Comparison of ENCODE assay signal across 9 mouse cellular contexts in the genomic region with DNA sequence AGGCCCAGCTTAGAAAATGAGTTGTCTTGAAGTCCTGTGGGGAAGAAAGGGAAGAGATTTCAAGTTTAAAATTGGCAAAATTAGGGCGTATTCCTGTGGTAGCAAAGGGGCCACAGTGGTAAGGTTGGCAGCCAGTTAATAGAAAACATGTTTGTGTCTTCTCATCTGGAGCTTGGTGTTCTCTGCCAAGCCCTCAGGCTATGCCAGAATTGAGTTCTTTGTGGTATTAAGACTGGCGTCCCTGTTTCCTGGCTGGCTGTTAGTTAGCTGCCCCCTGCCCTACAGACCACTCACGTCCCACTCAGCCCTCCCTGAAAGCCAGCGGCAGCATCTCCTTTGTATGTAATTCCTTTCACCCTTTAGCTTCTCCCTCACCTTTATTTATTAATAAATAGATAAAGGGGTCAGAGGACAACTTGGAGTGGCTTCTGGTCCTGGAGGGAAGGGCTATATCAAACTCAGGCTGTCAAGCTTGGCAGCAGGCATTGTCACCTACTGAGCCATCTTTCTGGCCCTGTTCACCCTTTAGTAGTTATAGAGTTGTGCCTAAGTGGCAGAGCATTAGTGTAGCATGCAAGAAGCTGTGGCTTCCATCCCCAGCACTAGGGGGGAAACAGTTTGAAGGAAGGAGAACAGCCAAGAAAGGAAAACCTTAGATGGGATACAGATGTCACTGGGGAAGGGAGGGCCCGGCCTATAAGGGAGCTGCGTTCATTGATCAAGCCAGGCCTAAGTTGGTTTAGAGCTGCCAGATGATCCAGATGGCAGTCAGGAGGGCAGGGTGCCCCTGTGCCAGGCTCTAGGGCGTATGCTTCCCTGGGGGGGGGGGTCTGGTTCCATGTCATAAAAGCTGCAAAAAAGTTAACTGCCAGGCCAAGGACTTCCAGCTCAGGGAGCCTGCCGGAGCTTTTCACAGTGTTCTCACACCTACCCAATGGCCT. TPM values are rescaled to one million over a fixed set of nuclear protein-coding genes. Genes with fewer than 3 reads are reported as not detected.
DNase-seq lines count a peak whose midpoint lies in the region; ATAC-seq and TF ChIP-seq lines count a peak whose summit lies in the region.
"Had no signal": no experiment of that assay in that cellular context is flagged by ENCODE, and none has a peak within 500 bp of the region (broad histone marks: within the 10 kb centered on the region; RNA-seq: fewer than 3 reads in every experiment).

No protein-coding gene starts in this region.

- H3K27ac ChIP-seq in hindbrain, embryonic 15.5 days (replicated peaks), result peak overlapping the region; percentile 71
- H3K27ac ChIP-seq in hindbrain, embryonic 12.5 days, result no peak overlapping the region
- peak overlapping the region; percentile 26 for H3K27ac ChIP-seq in testis, adult 2 months (ENCODE audit: control insufficient read depth, insufficient read depth, low read depth, low read length)
- H3K27ac ChIP-seq in forebrain, embryonic 16.5 days (ENCODE audit: low read length), result peak overlapping the region; percentile 79

- H3K4me2 ChIP-seq in hindbrain, embryonic 15.5 days, result no peak overlapping the region
- H3K4me2 ChIP-seq in hindbrain, embryonic 12.5 days (replicated peaks), result no peak overlapping the region
- no peak overlapping the region for H3K4me2 ChIP-seq in forebrain, embryonic 16.5 days (ENCODE audit: low read length)

- peaks cover 20% of the 10 kb centered on the region for H3K4me1 ChIP-seq in hindbrain, embryonic 15.5 days (replicated peaks)
- peaks cover 15% of the 10 kb centered on the region; the same call in 1 of the 2 replicates for H3K4me1 ChIP-seq in hindbrain, embryonic 12.5 days
- peaks cover 3% of the 10 kb centered on the region; the same call in 1 of the 2 replicates for H3K4me1 ChIP-seq in testis, adult 2 months (ENCODE audit: control insufficient read depth, insufficient read depth, low read length)
- peaks cover 25% of the 10 kb centered on the region for H3K4me1 ChIP-seq in forebrain, embryonic 16.5 days (replicated peaks; ENCODE audit: control insufficient read depth, insufficient read depth, low read length)

- no peak overlapping the region for H3K9ac ChIP-seq in hindbrain, embryonic 15.5 days
- no peak overlapping the region for H3K9ac ChIP-seq in hindbrain, embryonic 12.5 days
- no peak overlapping the region for H3K9ac ChIP-seq in forebrain, embryonic 16.5 days (replicated peaks; ENCODE audit: low read depth, low read length)

- no peak for TF ChIP-seq POLR2A in testis, adult 2 months (IDR thresholded peaks at IDR 0.05; ENCODE audit: control insufficient read depth, low read depth, low read length)

- peaks cover 12% of the 10 kb centered on the region; the same call in 1 of the 2 replicates for H3K36me3 ChIP-seq in hindbrain, embryonic 15.5 days
- peaks cover 11% of the 10 kb centered on the region for H3K36me3 ChIP-seq in hindbrain, embryonic 12.5 days
- H3K36me3 ChIP-seq in testis, adult 2 months (ENCODE audit: control insufficient read depth, insufficient read depth, low read length), result no peaks in the 10 kb centered on the region; the same call in 1 of the 2 replicates
- peaks cover 3% of the 10 kb centered on the region; the same call in 1 of the 2 replicates for H3K36me3 ChIP-seq in forebrain, embryonic 16.5 days (ENCODE audit: control insufficient read depth, insufficient read depth)

- H3K4me3 ChIP-seq in hindbrain, embryonic 15.5 days, result no peak overlapping the region
- no peak overlapping the region for H3K4me3 ChIP-seq in hindbrain, embryonic 12.5 days
- no peak overlapping the region for H3K4me3 ChIP-seq in testis, adult 2 months (ENCODE audit: control insufficient read depth, low read depth, low read length)
- no peak overlapping the region for H3K4me3 ChIP-seq in forebrain, embryonic 16.5 days (replicated peaks; ENCODE audit: low read length)

- DNase-seq in testis, postnatal 10 days (ENCODE audit: low spot score), result no peak
- DNase-seq in frontal cortex, postnatal 25 days (ENCODE audit: low spot score in 2 of 2), result no peak
- DNase-seq in embryo, embryonic 10 days (ENCODE audit: low spot score), result no peak
- DNase-seq: cerebellum, postnatal 25 days; kidney, postnatal 14 days had no signal

- peak; percentile 60; the same call in 1 of the 2 replicates for ATAC-seq in hindbrain, embryonic 15.5 days (ENCODE audit: low FRiP score, low read depth)
- ATAC-seq in hindbrain, embryonic 12.5 days (ENCODE audit: low FRiP score), result no peak
- ATAC-seq in forebrain, embryonic 16.5 days, result peak; percentile 78

- no peak for TF ChIP-seq CTCF in testis, adult 2 months (IDR thresholded peaks at IDR 0.05; ENCODE audit: control insufficient read depth, insufficient read depth, insufficient replicate concordance, low read depth, low read length)

- 65% methylated on average over 8 of the region's 8 CpGs for WGBS in hindbrain, embryonic 15.5 days
- 85% methylated on average over 8 of the region's 8 CpGs for WGBS in hindbrain, embryonic 12.5 days
- WGBS in forebrain, embryonic 16.5 days, result 34% methylated on average over 8 of the region's 8 CpGs

- H3K27me3 ChIP-seq in hindbrain, embryonic 15.5 days, result no peaks in the 10 kb centered on the region
- H3K27me3 ChIP-seq in hindbrain, embryonic 12.5 days, result no peaks in the 10 kb centered on the region
- H3K27me3 ChIP-seq in testis, adult 2 months (ENCODE audit: control insufficient read depth, insufficient read depth, low read length), result no peaks in the 10 kb centered on the region
- no peaks in the 10 kb centered on the region for H3K27me3 ChIP-seq in forebrain, embryonic 16.5 days (replicated peaks; ENCODE audit: control insufficient read depth, insufficient read depth, low read length)

- H3K9me3 ChIP-seq in hindbrain, embryonic 15.5 days, result no peaks in the 10 kb centered on the region
- no peaks in the 10 kb centered on the region for H3K9me3 ChIP-seq in hindbrain, embryonic 12.5 days (replicated peaks)
- no peaks in the 10 kb centered on the region for H3K9me3 ChIP-seq in forebrain, embryonic 16.5 days (ENCODE audit: control insufficient read depth, low read length)

RNA-seq across cellular contexts. Expression of a gene that starts 26.0 kb away (rescaled TPM):
- polyA plus RNA-seq in hindbrain, embryonic 15.5 days (2015; fragmentation: Nextera tagmentation; extraction: Ambion mirVana), result 95.2 and 104 TPM in 2 replicates
- polyA plus RNA-seq in hindbrain, embryonic 12.5 days (2016; fragmentation: Nextera tagmentation; extraction: Ambion mirVana), result 108 and 111 TPM in 2 replicates
- 81.1 and 101 TPM in 2 replicates for polyA plus RNA-seq in testis, adult 2 months (2012; rRNA removed)
- polyA plus RNA-seq in forebrain, embryonic 16.5 days (2015; fragmentation: Nextera tagmentation; extraction: Ambion mirVana), result 129 and 146 TPM in 2 replicates

RNA-seq across cellular contexts. Expression of a gene that starts 26.4 kb away (rescaled TPM):
- 11.5 and 12.4 TPM in 2 replicates for polyA plus RNA-seq in hindbrain, embryonic 15.5 days (2015; fragmentation: Nextera tagmentation; extraction: Ambion mirVana)
- 7.5 and 10.4 TPM in 2 replicates for polyA plus RNA-seq in hindbrain, embryonic 12.5 days (2016; fragmentation: Nextera tagmentation; extraction: Ambion mirVana)
- 8.6 and 11.1 TPM in 2 replicates for polyA plus RNA-seq in testis, adult 2 months (2012; rRNA removed)
- polyA plus RNA-seq in forebrain, embryonic 16.5 days (2015; fragmentation: Nextera tagmentation; extraction: Ambion mirVana), result 11.9 and 14.5 TPM in 2 replicates
